Mouse (Mus musculus) adipocyte (in vitro differentiated cells): ENCODE results near the gene Ddx5.
"Not testable (repeated sequence)": the region's sequence is repeated elsewhere in the genome, so short reads cannot be mapped to it uniquely, and the experiment has no call there.

ENCODE experiments used
- DNase-seq: peaks from one replicate; pipeline ENCODE4 v3.0.0-alpha.2; 2016; ENCODE audit warnings: low spot score

Ddx5 gene

GRCm38 (mm10) chr11:106760511-106760910 is 28.5 kb downstream of the Ddx5 start:
- no peak for DNase-seq

- DNase-seq, result no peak
These were observed 30.0 kb downstream of the Ddx5 start for GRCm38 (mm10) chr11:106759028-106759427.

- DNase-seq, result no peak
These were observed 33.4 kb downstream of the Ddx5 start for GRCm38 (mm10) chr11:106755583-106755982.

GRCm38 (mm10) chr11:106753314-106753713 is 35.7 kb downstream of the Ddx5 start:
- DNase-seq, result no peak

GRCm38 (mm10) chr11:106752103-106752502 is 36.9 kb downstream of the Ddx5 start:
- DNase-seq, result no peak

- DNase-seq, result no peak
These were observed 37.7 kb downstream of the Ddx5 start, which contains the start of gene Milr1 for GRCm38 (mm10) chr11:106751039-106752018. TSS of gene Milr1 (plus strand) at chr11:106751226.

- DNase-seq, result no peak
These were observed 38.7 kb downstream of the Ddx5 start, which contains the start of gene Pecam1 for GRCm38 (mm10) chr11:106750121-106750751. TSS of gene Pecam1 (minus strand) at chr11:106750628.

- DNase-seq, result not testable (repeated sequence)
These were observed 39.3 kb downstream of the Ddx5 start for GRCm38 (mm10) chr11:106749557-106750120.

- no peak for DNase-seq
These were observed 44.0 kb downstream of the Ddx5 start for GRCm38 (mm10) chr11:106744949-106745348.

GRCm38 (mm10) chr11:106742388-106742841 is 46.6 kb downstream of the Ddx5 start:
- peak; percentile 79 for DNase-seq

- DNase-seq, result no peak
These were observed 47.2 kb downstream of the Ddx5 start for GRCm38 (mm10) chr11:106741826-106742225.

- DNase-seq, result no peak
These were observed 47.8 kb downstream of the Ddx5 start for GRCm38 (mm10) chr11:106741232-106741631.

GRCm38 (mm10) chr11:106740724-106741123 is 48.3 kb downstream of the Ddx5 start:
- not testable (repeated sequence) for DNase-seq

GRCm38 (mm10) chr11:106739116-106739515 is 49.9 kb downstream of the Ddx5 start:
- DNase-seq, result no peak

GRCm38 (mm10) chr11:106737178-106737621 is 51.8 kb downstream of the Ddx5 start:
- DNase-seq, result no peak

GRCm38 (mm10) chr11:106736614-106737013 is 52.4 kb downstream of the Ddx5 start:
- no peak for DNase-seq

- no peak for DNase-seq
These were observed 58.3 kb downstream of the Ddx5 start for GRCm38 (mm10) chr11:106730714-106731113.
